Comparison of ENCODE assay signal across 7 mouse cellular contexts in genomic region chr4:155086108-155087024, GRCm38 (mm10). TPM values are rescaled to one million over a fixed set of nuclear protein-coding genes. Genes with fewer than 3 reads are reported as not detected.
DNase-seq lines count a peak whose midpoint lies in the region; ATAC-seq and TF ChIP-seq lines count a peak whose summit lies in the region.

TSS of gene Rer1 (minus strand) at chr4:155086382.
TSS of gene Morn1 (plus strand) at chr4:155086577.

- H3K9me3 ChIP-seq in embryonic facial prominence, embryonic 10.5 days: no peaks in the 10 kb centered on the region
- no peaks in the 10 kb centered on the region for H3K9me3 ChIP-seq in intestine, postnatal 0 days (ENCODE audit: control insufficient read depth)
- H3K9me3 ChIP-seq in midbrain, embryonic 12.5 days: no peaks in the 10 kb centered on the region

- peak within 1 kb of the TSS; percentile 97 for H3K4me3 ChIP-seq in embryonic facial prominence, embryonic 10.5 days
- H3K4me3 ChIP-seq in intestine, postnatal 0 days (ENCODE audit: low read depth, low read length): peak within 1 kb of the TSS; percentile 96
- H3K4me3 ChIP-seq in midbrain, embryonic 12.5 days: peak within 1 kb of the TSS; percentile 87
- H3K4me3 ChIP-seq in small intestine, adult 2 months (ENCODE audit: low read depth, low read length): peak within 1 kb of the TSS; percentile 82

- DNase-seq in adrenal gland, postnatal 10 days: peak; percentile 100
- DNase-seq in embryonic facial prominence, embryonic 10.5 days (ENCODE audit: low spot score): peak; percentile 100
- peak; percentile 77 for DNase-seq in gonadal fat pad, adult 2 months (ENCODE audit: low read depth)
- DNase-seq in left cerebral cortex, postnatal 4 days: peak; percentile 100

- under 1% methylated on average over 85 of the region's 85 CpGs for WGBS in embryonic facial prominence, embryonic 10.5 days
- 0% methylated on average over 81 of the region's 85 CpGs for WGBS in intestine, postnatal 0 days
- under 1% methylated on average over 84 of the region's 85 CpGs for WGBS in midbrain, embryonic 12.5 days
- whole genome bisulfite sequencing in small intestine, adult 2 months: under 1% methylated on average over 79 of the region's 85 CpGs

- intact Hi-C loops in left cerebral cortex, postnatal 4 days (cut with DNase I): no loop called here

- H3K4me1 ChIP-seq in embryonic facial prominence, embryonic 10.5 days: peaks cover 41% of the 10 kb centered on the region
- peaks cover 10% of the 10 kb centered on the region for H3K4me1 ChIP-seq in intestine, postnatal 0 days (replicated peaks; ENCODE audit: control insufficient read depth, insufficient read depth, low read length)
- peaks cover 27% of the 10 kb centered on the region for H3K4me1 ChIP-seq in midbrain, embryonic 12.5 days
- peaks cover 14% of the 10 kb centered on the region for H3K4me1 ChIP-seq in small intestine, adult 2 months (ENCODE audit: control insufficient read depth, insufficient read depth, insufficient read length, low read length)

- ATAC-seq in intestine, postnatal 0 days: peak; percentile 95
- ATAC-seq in midbrain, embryonic 12.5 days (ENCODE audit: low FRiP score, low read depth): peak; percentile 97

- no peak for TF ChIP-seq CTCF in intestine, postnatal 0 days (IDR thresholded peaks at IDR 0.05; ENCODE audit: low read depth)
- TF ChIP-seq CTCF in small intestine, adult 2 months (IDR thresholded peaks at IDR 0.05; ENCODE audit: extremely low read depth, insufficient read length, insufficient replicate concordance, low read depth, low read length): no peak

- H3K4me2 ChIP-seq in intestine, postnatal 0 days (replicated peaks; ENCODE audit: low read depth): peak within 1 kb of the TSS; percentile 90
- H3K4me2 ChIP-seq in midbrain, embryonic 12.5 days (replicated peaks): peak within 1 kb of the TSS; percentile 87

- H3K27me3 ChIP-seq in embryonic facial prominence, embryonic 10.5 days (replicated peaks; ENCODE audit: low read depth, poor library complexity, severe bottlenecking): no peaks in the 10 kb centered on the region
- H3K27me3 ChIP-seq in intestine, postnatal 0 days (replicated peaks; ENCODE audit: control insufficient read depth, insufficient read depth, low read length): no peaks in the 10 kb centered on the region
- no peaks in the 10 kb centered on the region for H3K27me3 ChIP-seq in midbrain, embryonic 12.5 days
- no peaks in the 10 kb centered on the region for H3K27me3 ChIP-seq in small intestine, adult 2 months (ENCODE audit: control insufficient read depth, insufficient read depth, low read length)

- H3K36me3 ChIP-seq in embryonic facial prominence, embryonic 10.5 days (replicated peaks): peaks cover 52% of the 10 kb centered on the region
- peaks cover 26% of the 10 kb centered on the region for H3K36me3 ChIP-seq in intestine, postnatal 0 days (ENCODE audit: control insufficient read depth, insufficient read depth)
- H3K36me3 ChIP-seq in midbrain, embryonic 12.5 days: peaks cover 26% of the 10 kb centered on the region
- H3K36me3 ChIP-seq in small intestine, adult 2 months (ENCODE audit: control insufficient read depth, insufficient read depth, low read length): peaks cover 9% of the 10 kb centered on the region

- peak within 1 kb of the TSS; percentile 95 for H3K9ac ChIP-seq in intestine, postnatal 0 days (ENCODE audit: low read depth, low read length)
- peak within 1 kb of the TSS; percentile 94 for H3K9ac ChIP-seq in midbrain, embryonic 12.5 days (replicated peaks)

- H3K27ac ChIP-seq in embryonic facial prominence, embryonic 10.5 days (replicated peaks): peak within 1 kb of the TSS; percentile 95
- H3K27ac ChIP-seq in intestine, postnatal 0 days (ENCODE audit: low read depth, low read length): peak within 1 kb of the TSS; percentile 95
- peak within 1 kb of the TSS; percentile 89 for H3K27ac ChIP-seq in midbrain, embryonic 12.5 days (replicated peaks)
- peak within 1 kb of the TSS; percentile 77 for H3K27ac ChIP-seq in small intestine, adult 2 months (ENCODE audit: insufficient read depth, low read depth, low read length)

- TF ChIP-seq POLR2A in small intestine, adult 2 months (IDR thresholded peaks at IDR 0.05; ENCODE audit: low read depth, low read length): peak; percentile 74

RNA-seq across cellular contexts. Expression of gene Rer1, which starts in this region (rescaled TPM):
- 10 to 100 TPM; 91.2 to 93.1 TPM for total RNA-seq in adrenal gland, postnatal 10 days (2021)
- 128 and 134 TPM in 2 replicates for polyA plus RNA-seq in embryonic facial prominence, embryonic 10.5 days (2016; fragmentation: Nextera tagmentation; extraction: Ambion mirVana)
- polyA plus RNA-seq in gonadal fat pad, adult 2 months (2012; rRNA removed): 94.6 and 115 TPM in 2 replicates
- polyA plus RNA-seq in intestine, postnatal 0 days (2015; fragmentation: Nextera tagmentation; extraction: Ambion mirVana): 277 and 297 TPM in 2 replicates
- 10 to 100 TPM; 65.1 to 67.9 TPM for total RNA-seq in left cerebral cortex, postnatal 4 days (2021)
- polyA plus RNA-seq in midbrain, embryonic 12.5 days (2016; fragmentation: Nextera tagmentation; extraction: Ambion mirVana): 122 and 132 TPM in 2 replicates
- polyA plus RNA-seq in small intestine, adult 2 months (2012; rRNA removed): 53.2 and 91.9 TPM in 2 replicates

RNA-seq across cellular contexts. Expression of gene Morn1, which starts in this region (rescaled TPM):
- 10 to 100 TPM in 1 of 2 experiments, 1 to 10 TPM in 1; 7.0 to 11.2 TPM for total RNA-seq in adrenal gland, postnatal 10 days (2021)
- polyA plus RNA-seq in embryonic facial prominence, embryonic 10.5 days (2016; fragmentation: Nextera tagmentation; extraction: Ambion mirVana): 4.3 and 5.4 TPM in 2 replicates
- 7.7 and 10.2 TPM in 2 replicates for polyA plus RNA-seq in gonadal fat pad, adult 2 months (2012; rRNA removed)
- 1.8 and 2.2 TPM in 2 replicates for polyA plus RNA-seq in intestine, postnatal 0 days (2015; fragmentation: Nextera tagmentation; extraction: Ambion mirVana)
- total RNA-seq in left cerebral cortex, postnatal 4 days (2021): 10 to 100 TPM; 11.0 to 12.9 TPM
- 5.6 and 5.7 TPM in 2 replicates for polyA plus RNA-seq in midbrain, embryonic 12.5 days (2016; fragmentation: Nextera tagmentation; extraction: Ambion mirVana)
- 1.7 and 3.1 TPM in 2 replicates for polyA plus RNA-seq in small intestine, adult 2 months (2012; rRNA removed)

Comparison
In these comparisons a context has a peak if more than half of its experiments do, and no peak if none do; other contexts are left out.
1. Peak in every context shown above with its lines: DNase-seq, ATAC-seq, H3K4me3 ChIP-seq and H3K27ac ChIP-seq.